Mouse (Mus musculus) hindbrain, embryonic 11.5 days (tissue): Measurements from ENCODE around the gene Arf5. TPM values are rescaled to one million over a fixed set of nuclear protein-coding genes. Genes with fewer than 3 reads are reported as not detected.

Experiments used
- ATAC-seq: fragments of 200-750 bp; cut with Nextera tagmentation; 2 replicates; pipeline ENCODE4 v1.8.0; 2017; ENCODE audit warnings: mild to moderate bottlenecking, moderate TSS enrichment, moderate library complexity; ENCODE audit not compliant: low FRiP score
- DNase-seq: peaks from one replicate; pipeline ENCODE4 v3.0.0-alpha.2; 2015; ENCODE audit warnings: low spot score
- H3K27ac ChIP-seq: fragments of 300-500 bp; sonication (generic); 2 replicates; pipeline ENCODE4 v1.5.1; 2014; ENCODE audit warnings: mild to moderate bottlenecking, low read depth, low read length
- H3K27me3 ChIP-seq: fragments of 300-500 bp; sonication (generic); 2 replicates; pipeline ENCODE4 v1.6.1; 2014; ENCODE audit warnings: mild to moderate bottlenecking, low read length, moderate library complexity, mixed read lengths; ENCODE audit not compliant: control insufficient read depth, insufficient read depth
- H3K36me3 ChIP-seq: fragments of 300-500 bp; sonication (generic); 2 replicates; pipeline ENCODE4 v1.6.1; 2014; ENCODE audit warnings: mild to moderate bottlenecking, low read length, moderate library complexity, mixed read lengths; ENCODE audit not compliant: control insufficient read depth, insufficient read depth
- H3K4me1 ChIP-seq: fragments of 300-500 bp; sonication (generic); replicated peaks from 2 replicates; pipeline ENCODE4 v1.6.1; 2014; ENCODE audit warnings: low read length, mixed read lengths; ENCODE audit not compliant: control insufficient read depth, insufficient read depth
- H3K4me2 ChIP-seq: fragments of 300-500 bp; sonication (generic); replicated peaks from 2 replicates; pipeline ENCODE4 v1.6.1; 2014; ENCODE audit warnings: mild to moderate bottlenecking, low read depth, low read length
- H3K4me3 ChIP-seq: fragments of 300-500 bp; sonication (generic); 2 replicates; pipeline ENCODE4 v1.5.1; 2014; ENCODE audit warnings: low read depth, low read length
- H3K9ac ChIP-seq: fragments of 300-500 bp; sonication (generic); 2 replicates; pipeline ENCODE4 v1.6.1; 2014; ENCODE audit warnings: low read depth, low read length
- H3K9me3 ChIP-seq: fragments of 300-500 bp; sonication (generic); 2 replicates; pipeline ENCODE4 v1.6.1; 2016; ENCODE audit warnings: low read length; ENCODE audit not compliant: control insufficient read depth
- WGBS: fragments of 180-500 bp; shearing (Covaris S2); extraction: QIAGEN DNeasy Blood & Tissue Kit; methylation state at CpG from one replicate; pipeline ENCODE4 v1.1.7; 2014; 5-methylcytosine and 5-hydroxymethylcytosine counted together
- polyA plus RNA-seq: library from polyadenylated mRNA; unstranded; fragments of >200 nt; fragmentation: Nextera tagmentation; extraction: Ambion mirVana; gene quantifications from 2 replicates; pipeline ENCODE4 v1.2.1, GENCODE M21; 2014

Arf5 gene
- polyA plus RNA-seq, 1 experiment from 2014 or later: 271 TPM

- ATAC-seq (no peak), DNase-seq (peak; percentile 19)
- H3K36me3 ChIP-seq: no peaks in the 10 kb centered on the region
- no peaks in the 10 kb centered on the region for H3K4me1 ChIP-seq
- peaks cover 3% of the 10 kb centered on the region; the same call in 1 of the 2 replicates for H3K27me3 ChIP-seq
- H3K4me2 ChIP-seq: no peak overlapping the region
- WGBS: 89% methylated on average over 4 of the region's 4 CpGs
- 0 out of 2 replicates have a peak, but pooled peaks cover 3% of the 10 kb centered on the region for H3K9me3 ChIP-seq
- no peak overlapping the region for H3K27ac ChIP-seq
- no peak overlapping the region for H3K9ac ChIP-seq
- no peak overlapping the region for H3K4me3 ChIP-seq
Measured at GRCm38 (mm10) chr6:28399791-28400190, 23.6 kb upstream of the Arf5 start.

- ATAC-seq (no peak), DNase-seq (no peak)
- no peak overlapping the region for H3K27ac ChIP-seq
- no peak overlapping the region for H3K9ac ChIP-seq
- no peaks in the 10 kb centered on the region for H3K4me1 ChIP-seq
- 87% methylated on average over 9 of the region's 9 CpGs for WGBS
- no peaks in the 10 kb centered on the region for H3K27me3 ChIP-seq
- H3K4me3 ChIP-seq: no peak overlapping the region
- no peaks in the 10 kb centered on the region for H3K9me3 ChIP-seq
- no peaks in the 10 kb centered on the region for H3K36me3 ChIP-seq
- H3K4me2 ChIP-seq: no peak overlapping the region
Measured at GRCm38 (mm10) chr6:28410053-28410452, 13.3 kb upstream of the Arf5 start.

GRCm38 (mm10) chr6:28411236-28411635 lies 12.1 kb upstream of the Arf5 start:
- Histone ChIP-seq H3K4me2 (no peak overlapping the region), H3K27me3 (no peaks in the 10 kb centered on the region), H3K9me3 (no peaks in the 10 kb centered on the region), H3K4me3 (no peak overlapping the region), H3K27ac (no peak overlapping the region), H3K4me1 (no peaks in the 10 kb centered on the region), H3K36me3 (0 out of 2 replicates have a peak, but pooled peaks cover 3% of the 10 kb centered on the region), H3K9ac (no peak overlapping the region)
- DNase-seq (no peak), ATAC-seq (no peak)
- WGBS: 82% methylated on average over 2 of the region's 2 CpGs

- Histone ChIP-seq H3K9me3 (no peaks in the 10 kb centered on the region), H3K9ac (no peak overlapping the region), H3K4me1 (peaks cover 5% of the 10 kb centered on the region; the same call in 1 of the 2 replicates), H3K27ac (no peak overlapping the region), H3K36me3 (peaks cover 7% of the 10 kb centered on the region; the same call in 1 of the 2 replicates), H3K4me2 (no peak overlapping the region), H3K27me3 (no peaks in the 10 kb centered on the region), H3K4me3 (no peak overlapping the region)
- ATAC-seq (no peak), DNase-seq (no peak)
- 75% methylated on average over 4 of the region's 4 CpGs for WGBS
Measured at GRCm38 (mm10) chr6:28416981-28417380, 6.4 kb upstream of the Arf5 start.

GRCm38 (mm10) chr6:28418449-28418848 lies 4.9 kb upstream of the Arf5 start:
- H3K9me3 ChIP-seq: no peaks in the 10 kb centered on the region
- no peaks in the 10 kb centered on the region for H3K27me3 ChIP-seq
- ATAC-seq (no peak), DNase-seq (no peak)
- H3K9ac ChIP-seq: no peak overlapping the region
- H3K27ac ChIP-seq: no peak overlapping the region
- no peak overlapping the region for H3K4me3 ChIP-seq
- H3K4me2 ChIP-seq: no peak overlapping the region
- 90% methylated on average over 14 of the region's 14 CpGs for WGBS
- H3K36me3 ChIP-seq: peaks cover 7% of the 10 kb centered on the region; the same call in 1 of the 2 replicates
- peaks cover 5% of the 10 kb centered on the region; the same call in 1 of the 2 replicates for H3K4me1 ChIP-seq

- H3K27ac ChIP-seq: no peak overlapping the region
- WGBS: 83% methylated on average over 2 of the region's 2 CpGs
- no peaks in the 10 kb centered on the region for H3K27me3 ChIP-seq
- no peak overlapping the region for H3K4me3 ChIP-seq
- no peak for DNase-seq
- no peak for ATAC-seq
- H3K36me3 ChIP-seq: peaks cover 7% of the 10 kb centered on the region; the same call in 1 of the 2 replicates
- H3K4me2 ChIP-seq: no peak overlapping the region; the same call in 1 of the 2 replicates
- peaks cover 5% of the 10 kb centered on the region; the same call in 1 of the 2 replicates for H3K4me1 ChIP-seq
- no peak overlapping the region for H3K9ac ChIP-seq
- H3K9me3 ChIP-seq: no peaks in the 10 kb centered on the region
Measured at GRCm38 (mm10) chr6:28419673-28420072, 3.7 kb upstream of the Arf5 start.

- H3K4me2 ChIP-seq: peak overlapping the region; percentile 93
- ATAC-seq (no peak), DNase-seq (no peak)
- no peaks in the 10 kb centered on the region for H3K27me3 ChIP-seq
- H3K36me3 ChIP-seq: peaks cover 5% of the 10 kb centered on the region; the same call in 1 of the 2 replicates
- H3K27ac ChIP-seq: no peak overlapping the region
- H3K9ac ChIP-seq: no peak overlapping the region; the same call in 1 of the 2 replicates
- no peaks in the 10 kb centered on the region for H3K9me3 ChIP-seq
- H3K4me1 ChIP-seq: peaks cover 5% of the 10 kb centered on the region; the same call in 1 of the 2 replicates
- H3K4me3 ChIP-seq: peak overlapping the region; percentile 83
- 79% methylated on average over 17 of the region's 17 CpGs for WGBS
Measured at GRCm38 (mm10) chr6:28420361-28420760, 3.0 kb upstream of the Arf5 start.

GRCm38 (mm10) chr6:28420865-28421264 lies 2.5 kb upstream of the Arf5 start:
- H3K36me3 ChIP-seq: peaks cover 4% of the 10 kb centered on the region; the same call in 1 of the 2 replicates

GRCm38 (mm10) chr6:28421469-28422000 lies 1.8 kb upstream of the Arf5 start:
- Histone ChIP-seq H3K9me3 (no peaks in the 10 kb centered on the region), H3K4me1 (peaks cover 5% of the 10 kb centered on the region; the same call in 1 of the 2 replicates), H3K27me3 (no peaks in the 10 kb centered on the region), H3K27ac (no peak overlapping the region), H3K36me3 (peaks cover 4% of the 10 kb centered on the region; the same call in 1 of the 2 replicates), H3K9ac (peak overlapping the region; percentile 79), H3K4me3 (peak overlapping the region; percentile 83), H3K4me2 (peak overlapping the region; percentile 93)
- WGBS: under 1% methylated on average over 27 of the region's 27 CpGs
- ATAC-seq: peak; percentile 79
- DNase-seq: peak; percentile 93

More at GRCm38 (mm10) chr6:28420865-28421264, 2.5 kb upstream of the Arf5 start:
- WGBS: 23% methylated on average over 13 of the region's 13 CpGs
- Histone ChIP-seq H3K27me3 (no peaks in the 10 kb centered on the region), H3K4me1 (peaks cover 5% of the 10 kb centered on the region; the same call in 1 of the 2 replicates), H3K4me2 (peak overlapping the region; percentile 93), H3K9ac (peak overlapping the region; percentile 79), H3K27ac (no peak overlapping the region), H3K4me3 (peak overlapping the region; percentile 83), H3K9me3 (no peaks in the 10 kb centered on the region)
- DNase-seq: no peak
- ATAC-seq: no peak
